Mouse (Mus musculus) heart, adult 18-20 months (tissue): Measurements from ENCODE around the gene Hoxc6. TPM values are rescaled to one million over a fixed set of nuclear protein-coding genes. Genes with fewer than 3 reads are reported as not detected.

ENCODE experiments used
- DNase-seq, 2 experiments: peaks; one replicate each; pipeline ENCODE4 v3.0.0; 2021 to 2022; ENCODE audit warnings: mixed read lengths in 1 of 2
- total RNA-seq, 2 experiments: library from RNA; stranded (reverse); gene quantifications; 2 replicates each; pipeline ENCODE4 v1.2.3; 2021

Gene Hoxc6
- total RNA-seq, 2 experiments from 2014 or later = 0.18 TPM; not detected in 1

DNA sequence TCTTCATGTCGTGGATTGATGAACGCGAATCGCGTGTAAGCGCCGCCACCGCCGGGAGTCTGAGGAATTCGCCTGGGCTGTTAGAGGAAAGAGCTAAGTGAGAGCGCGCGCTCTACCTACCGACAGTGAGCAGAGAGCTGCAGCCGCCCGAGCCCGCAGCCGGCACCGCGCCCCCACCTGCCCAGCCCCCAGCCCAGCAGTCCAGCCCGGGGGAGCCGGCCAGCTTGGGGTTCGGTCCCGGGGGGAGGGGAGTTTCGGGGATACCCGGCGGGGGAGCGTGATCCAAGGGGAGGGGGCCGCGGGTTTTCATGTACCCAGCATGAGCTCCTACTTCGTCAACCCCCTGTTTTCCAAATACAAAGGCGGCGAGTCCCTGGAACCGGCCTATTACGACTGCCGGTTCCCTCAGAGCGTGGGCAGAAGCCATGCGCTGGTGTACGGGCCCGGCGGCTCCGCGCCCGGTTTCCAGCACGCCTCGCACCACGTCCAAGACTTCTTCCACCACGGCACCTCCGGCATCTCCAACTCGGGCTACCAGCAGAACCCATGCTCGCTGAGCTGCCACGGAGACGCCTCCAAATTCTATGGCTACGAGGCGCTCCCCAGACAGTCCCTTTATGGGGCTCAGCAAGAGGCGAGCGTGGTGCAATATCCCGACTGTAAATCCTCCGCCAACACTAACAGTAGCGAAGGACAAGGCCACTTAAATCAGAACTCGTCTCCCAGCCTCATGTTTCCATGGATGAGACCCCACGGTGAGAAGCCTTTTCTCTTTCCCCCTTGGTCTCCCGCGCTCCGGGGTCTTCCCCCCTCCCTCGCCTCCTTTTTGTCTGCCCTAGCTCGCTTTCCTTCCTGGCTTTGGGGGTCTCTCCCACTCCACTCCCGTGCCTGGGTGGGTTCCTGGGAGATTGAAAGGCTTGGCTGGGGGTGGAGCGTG, 7.3 kb upstream of the Hoxc6 start, which contains the start of gene Hoxc8:
Hoxc8 (plus strand) TSS at position 147 of the 937 bp plus-strand sequence.
- no peak for DNase-seq

DNA sequence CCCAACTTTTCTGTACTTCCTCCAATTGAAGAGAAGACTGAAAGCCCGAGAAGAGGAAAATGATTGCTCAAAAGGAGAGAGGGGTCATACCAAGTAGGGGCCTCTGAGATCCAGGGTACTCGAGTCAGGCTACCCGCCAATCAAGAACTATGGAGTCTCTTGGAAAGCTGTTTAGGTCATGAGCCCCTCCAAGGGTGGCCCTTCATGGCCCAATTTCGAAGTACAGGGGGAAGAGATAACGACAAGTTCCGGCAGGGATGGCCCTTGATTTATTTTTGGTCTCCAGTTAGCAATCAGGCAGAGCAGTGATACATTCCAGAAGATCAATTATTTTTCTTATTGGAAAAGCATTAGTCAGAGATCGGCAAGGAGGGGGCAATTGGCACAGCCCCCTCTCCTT, 6.3 kb upstream of the Hoxc6 start:
- no peak for DNase-seq

DNA sequence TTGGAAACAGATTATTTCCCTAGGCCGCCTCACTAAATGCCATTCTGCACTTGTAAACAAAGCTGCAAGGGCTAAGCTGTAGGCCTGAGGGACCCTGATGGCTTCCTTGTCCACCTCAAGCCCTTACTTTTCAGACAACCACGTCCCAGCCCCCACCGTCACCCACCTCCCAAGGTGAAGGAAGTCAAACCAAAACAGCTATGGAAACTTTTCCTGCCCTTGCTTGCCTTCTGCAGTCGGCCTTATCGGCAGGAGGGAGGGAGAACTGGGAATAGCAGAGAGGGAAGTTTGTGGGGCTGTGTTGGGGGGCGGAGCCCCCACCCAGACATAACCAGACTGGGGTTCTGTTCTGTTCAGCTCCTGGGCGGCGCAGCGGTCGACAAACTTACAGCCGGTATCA, 5.9 kb upstream of the Hoxc6 start:
- no peak for DNase-seq

DNA sequence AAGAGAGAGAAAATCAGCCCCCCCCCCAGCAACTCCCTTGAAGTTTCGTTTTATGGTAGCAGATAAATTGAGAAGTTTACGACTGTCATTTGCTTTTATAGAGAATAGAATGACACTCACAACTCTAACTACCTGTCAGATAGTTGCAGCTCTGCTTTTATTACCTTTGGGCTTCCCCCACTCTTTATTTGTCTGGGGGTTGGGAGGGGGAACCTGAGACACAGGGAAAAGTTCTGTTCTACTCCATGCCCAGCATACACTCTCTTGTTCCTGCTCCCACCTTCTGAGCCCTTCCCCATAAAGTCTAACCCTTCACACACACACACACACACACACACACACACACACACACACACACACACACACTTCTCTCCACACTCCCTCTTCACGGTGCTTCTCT, 5.2 kb upstream of the Hoxc6 start:
- DNase-seq = no peak

DNA sequence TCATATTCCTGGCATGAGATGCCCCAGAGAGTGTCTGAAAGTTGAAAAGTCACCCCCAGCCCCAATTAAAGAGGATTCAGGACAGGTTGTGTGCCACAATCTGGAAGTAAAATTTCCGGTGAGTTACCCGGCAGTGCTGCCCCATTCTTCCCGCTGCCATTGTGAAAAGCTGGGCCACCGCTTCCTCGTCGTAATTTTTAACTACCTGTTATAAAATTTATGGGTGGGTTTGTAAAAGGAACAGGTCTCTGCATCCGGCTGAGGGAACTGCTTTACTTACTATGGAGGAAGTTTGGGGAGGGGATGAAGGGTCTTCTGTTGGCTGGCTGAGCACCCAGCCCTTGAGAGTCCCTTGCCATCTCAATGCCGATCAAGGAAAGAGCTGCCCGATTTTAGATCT, 1.5 kb upstream of the Hoxc6 start:
- no peak for DNase-seq

DNA sequence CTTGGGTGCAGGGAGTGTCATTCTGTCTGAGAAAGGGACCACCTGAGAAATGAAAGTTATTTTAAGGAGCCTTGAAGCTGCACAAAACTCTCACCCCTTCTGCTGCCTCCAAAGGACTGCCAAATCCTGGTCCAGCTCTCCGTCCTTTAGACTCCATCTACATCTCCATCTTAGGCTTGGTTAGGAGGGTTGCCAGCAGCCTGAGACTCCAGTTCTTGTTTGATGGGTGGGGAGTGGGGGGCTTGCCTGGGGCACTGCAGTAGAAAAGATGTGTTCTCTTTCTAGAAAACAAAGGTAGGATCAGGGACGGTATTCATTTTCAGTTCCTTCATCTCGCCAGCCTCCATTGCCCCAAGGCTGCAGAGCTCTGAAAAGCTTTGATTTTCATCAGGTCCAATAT, 626 bp upstream of the Hoxc6 start:
- DNase-seq = no peak

DNA sequence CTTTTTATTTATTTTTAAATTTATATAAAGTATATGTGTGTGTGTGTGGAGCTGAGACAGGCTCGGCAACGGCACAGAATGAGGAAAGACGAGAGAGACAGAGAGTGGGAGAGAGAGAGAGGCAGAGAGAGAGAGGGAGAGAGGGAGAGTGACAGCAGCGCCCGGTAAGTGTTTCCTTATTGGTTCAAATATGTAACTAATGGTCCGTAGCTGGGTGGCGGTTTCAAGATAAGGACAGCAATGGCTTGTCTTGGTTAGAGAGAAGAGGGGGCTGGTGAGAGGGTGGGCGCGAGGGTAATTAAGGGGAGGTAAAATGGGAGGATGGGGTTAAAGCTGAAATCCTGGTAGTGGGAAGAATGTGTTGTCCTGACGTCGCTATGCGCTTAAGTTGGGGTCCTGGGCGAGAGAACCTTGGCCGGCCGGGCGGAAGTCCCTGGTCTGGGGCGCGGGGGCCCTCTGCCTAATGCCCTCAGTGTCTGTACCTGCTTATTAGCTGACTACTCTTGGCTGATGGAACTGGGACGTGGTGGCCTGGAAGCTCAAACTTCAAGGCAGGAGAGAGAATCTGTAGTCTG, 638 bp downstream of the Hoxc6 start:
- no peak for DNase-seq

DNA sequence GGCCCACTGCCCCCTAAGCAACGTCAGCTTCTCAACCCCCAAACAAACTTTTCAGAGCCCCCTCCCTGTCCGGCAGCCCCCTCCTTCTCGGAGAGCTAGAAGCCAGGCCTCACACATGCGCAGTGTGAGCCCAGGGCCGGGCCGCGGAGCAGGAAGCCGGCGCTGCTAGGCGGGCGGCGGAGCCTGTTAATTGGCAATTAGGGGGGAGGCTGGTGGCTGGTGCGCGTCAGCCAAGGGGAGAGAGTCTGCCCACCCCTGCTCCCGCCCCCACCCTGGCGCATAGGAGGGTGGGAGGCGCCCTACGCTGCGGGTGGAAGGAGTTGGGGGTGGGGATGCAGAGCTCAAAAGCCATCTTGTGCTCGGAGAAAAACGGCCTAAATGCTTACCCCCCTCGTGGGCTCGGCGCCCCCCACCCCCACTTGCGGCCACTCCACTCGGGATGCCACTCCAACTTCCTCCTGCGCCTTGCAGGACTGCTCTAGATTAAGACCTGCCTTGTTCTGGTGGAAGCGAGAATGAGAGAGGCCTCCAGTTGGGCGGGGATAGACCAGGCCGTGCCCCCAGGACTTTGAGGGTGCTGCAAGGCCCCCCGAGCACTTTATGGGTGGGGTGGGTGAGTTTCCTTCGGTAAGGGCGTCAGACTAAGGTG, 1.2 kb downstream of the Hoxc6 start:
- peak; percentile 78 to 80 for DNase-seq

DNA sequence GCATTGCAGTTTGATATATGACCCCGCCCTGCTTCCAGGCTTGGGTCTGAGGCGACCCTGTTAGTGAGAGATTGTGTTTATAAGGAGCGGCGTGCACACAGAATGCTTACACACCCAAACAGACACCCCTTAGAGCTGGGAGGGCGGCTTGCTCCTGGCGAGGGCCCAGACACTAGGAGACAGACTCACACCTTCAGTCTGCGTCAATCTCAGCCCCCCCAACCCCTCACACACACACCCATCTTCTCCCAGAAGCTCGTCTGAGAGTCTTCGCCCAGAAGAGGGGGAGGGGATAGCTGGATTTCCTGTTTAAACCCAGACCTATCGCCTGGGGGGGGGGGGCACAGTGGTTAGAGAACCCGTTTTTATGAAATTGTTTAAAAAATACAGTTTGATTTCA, 1.9 kb downstream of the Hoxc6 start:
- DNase-seq = no peak

DNA sequence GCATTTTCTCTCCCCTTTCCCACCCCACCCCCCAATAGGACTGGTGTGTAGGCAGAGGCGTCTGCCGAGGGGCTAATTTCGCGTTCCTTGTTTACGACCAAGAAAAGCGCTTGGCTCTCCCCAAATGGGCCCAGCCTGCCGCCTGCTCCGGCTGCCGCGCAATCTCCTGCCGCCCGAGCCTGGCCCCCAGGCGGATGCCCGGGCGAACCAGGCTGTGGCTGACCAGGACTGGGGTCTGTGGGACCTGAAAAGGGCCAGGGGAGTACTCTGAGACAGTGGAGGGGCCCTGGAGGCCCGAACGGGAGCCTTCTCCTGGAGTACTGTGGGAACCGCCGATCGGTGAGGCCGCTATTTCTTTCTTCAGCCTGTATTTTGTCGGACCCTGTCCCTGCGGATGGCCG, 2.4 kb downstream of the Hoxc6 start:
- no peak for DNase-seq

DNA sequence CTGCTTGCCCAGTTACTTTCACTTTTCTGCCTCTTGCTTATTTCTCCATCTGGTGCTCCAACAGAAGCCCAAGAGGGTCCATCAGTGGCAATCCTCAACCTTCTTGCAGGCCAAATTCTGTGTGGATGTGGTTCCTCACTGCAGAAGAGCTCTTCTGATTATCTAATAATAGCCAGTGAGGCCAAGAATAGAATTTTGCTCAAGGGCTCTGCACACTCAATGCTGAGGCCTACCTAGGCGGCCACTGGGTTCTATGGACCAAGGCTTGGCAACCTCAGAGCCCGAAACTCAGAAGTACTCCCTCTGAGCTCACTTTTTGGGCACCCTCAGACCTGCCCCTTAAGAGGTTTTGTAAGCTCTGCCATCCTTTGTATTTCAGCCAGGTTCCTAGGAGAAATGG, 3.3 kb downstream of the Hoxc6 start:
- no peak for DNase-seq

DNA sequence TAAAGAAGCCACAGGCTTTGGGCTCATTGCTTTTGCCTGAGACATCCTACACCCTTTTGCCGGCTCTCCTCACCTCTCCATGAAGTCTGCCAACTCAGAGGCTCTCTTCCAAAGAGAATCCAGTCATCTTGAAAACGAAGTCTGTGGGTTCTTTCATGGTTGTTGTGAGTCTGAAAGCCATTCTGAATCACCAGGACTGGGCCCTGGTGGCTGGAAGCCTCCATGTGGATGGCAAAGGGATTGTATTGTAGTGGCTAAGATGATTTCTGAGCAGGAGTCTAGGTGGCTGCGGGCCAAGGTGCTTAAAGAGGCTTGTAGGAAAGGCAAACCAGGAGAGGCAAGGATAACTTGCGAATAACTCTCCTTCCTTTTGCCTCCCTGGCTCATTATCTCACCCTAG, 4.1 kb downstream of the Hoxc6 start:
- no peak for DNase-seq

DNA sequence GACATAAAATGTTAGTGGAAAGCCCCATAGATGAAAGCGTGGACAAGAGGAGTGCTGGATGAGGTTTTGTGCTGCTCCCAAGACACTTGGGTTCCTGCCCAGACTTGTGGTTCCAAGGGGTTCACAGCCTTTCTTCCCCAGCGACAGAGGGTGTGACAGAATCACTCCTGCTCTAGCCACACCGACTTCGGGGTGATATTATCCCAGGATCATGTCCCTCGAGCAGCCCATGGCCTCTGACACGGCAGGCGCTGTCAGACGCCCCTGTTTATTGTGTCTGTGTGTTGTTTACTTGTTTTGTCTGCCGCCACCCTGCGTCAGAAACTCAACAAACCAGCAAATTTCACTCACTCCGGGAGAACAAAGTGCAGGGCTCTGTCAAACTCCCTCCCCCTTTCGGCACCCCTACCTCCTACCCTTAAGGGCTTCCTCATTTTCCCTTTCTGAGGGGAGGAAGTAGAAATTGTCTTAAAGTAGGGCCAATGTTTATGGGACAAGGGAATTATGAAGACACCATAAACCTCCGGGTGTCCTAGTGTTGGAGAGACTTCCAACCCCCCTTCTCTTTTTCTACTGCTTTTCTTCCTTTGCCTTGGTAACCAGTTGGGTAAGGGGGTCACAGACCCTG, 4.9 kb downstream of the Hoxc6 start:
- DNase-seq = no peak

DNA sequence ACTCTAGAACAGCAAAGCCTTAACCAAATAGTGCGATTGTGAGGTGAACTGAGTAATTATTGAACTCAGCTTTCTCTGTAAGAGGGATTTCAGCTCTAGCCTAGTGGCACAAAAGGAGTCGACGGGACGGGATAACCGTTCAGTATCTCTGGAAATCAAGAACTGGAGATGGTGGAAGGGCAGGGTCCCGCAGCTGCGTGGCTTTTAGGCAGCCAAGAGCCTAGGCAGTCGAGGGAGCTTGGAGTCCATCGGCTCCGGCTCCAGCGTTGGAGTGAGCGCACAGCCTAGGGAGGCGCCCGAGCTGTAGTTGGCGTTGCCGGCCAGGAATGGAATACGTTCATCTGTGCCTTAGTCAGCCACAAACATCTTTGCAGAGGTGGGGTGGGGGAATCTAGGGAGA, 7.3 kb downstream of the Hoxc6 start:
- no peak for DNase-seq

DNA sequence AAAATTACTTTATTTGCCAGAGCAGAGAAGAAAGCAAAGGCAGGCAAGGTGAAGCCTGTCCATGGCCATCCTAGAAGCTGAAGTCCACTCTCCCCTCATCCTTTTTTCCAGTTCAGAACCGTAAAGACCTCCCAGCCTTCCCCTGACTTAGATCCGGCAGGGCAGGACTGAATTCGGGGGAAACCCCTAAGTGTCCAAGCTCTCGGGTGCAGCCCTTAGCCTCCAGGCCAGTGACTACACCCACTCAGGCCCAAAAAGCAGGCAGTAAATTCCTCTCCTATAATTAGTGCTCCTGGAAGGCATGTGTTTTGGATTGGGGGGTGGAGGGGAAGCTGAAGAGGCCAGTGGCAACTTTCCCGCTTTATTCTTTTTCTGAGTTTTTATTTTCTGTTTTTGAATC, 7.7 kb downstream of the Hoxc6 start:
- DNase-seq = no peak

DNA sequence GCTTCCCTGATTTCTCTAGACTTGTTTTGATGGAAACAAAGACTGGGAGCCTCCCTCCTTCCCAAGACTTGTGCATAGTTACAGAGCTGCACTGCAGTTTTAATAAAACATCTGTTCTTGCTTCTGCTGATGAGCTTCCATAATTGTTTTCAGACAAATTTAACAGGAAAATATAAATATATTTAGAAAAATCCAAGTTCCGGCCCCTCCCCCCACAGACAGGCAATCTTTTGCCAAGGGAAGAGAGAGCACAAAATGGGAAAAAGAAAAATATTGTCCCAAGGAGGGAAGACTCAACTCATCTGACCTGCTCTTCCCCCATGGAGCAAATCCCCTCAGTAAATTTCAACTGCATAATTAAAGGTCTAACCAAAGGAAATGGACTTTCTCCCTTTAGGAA, 8.3 kb downstream of the Hoxc6 start:
- DNase-seq = no peak

DNA sequence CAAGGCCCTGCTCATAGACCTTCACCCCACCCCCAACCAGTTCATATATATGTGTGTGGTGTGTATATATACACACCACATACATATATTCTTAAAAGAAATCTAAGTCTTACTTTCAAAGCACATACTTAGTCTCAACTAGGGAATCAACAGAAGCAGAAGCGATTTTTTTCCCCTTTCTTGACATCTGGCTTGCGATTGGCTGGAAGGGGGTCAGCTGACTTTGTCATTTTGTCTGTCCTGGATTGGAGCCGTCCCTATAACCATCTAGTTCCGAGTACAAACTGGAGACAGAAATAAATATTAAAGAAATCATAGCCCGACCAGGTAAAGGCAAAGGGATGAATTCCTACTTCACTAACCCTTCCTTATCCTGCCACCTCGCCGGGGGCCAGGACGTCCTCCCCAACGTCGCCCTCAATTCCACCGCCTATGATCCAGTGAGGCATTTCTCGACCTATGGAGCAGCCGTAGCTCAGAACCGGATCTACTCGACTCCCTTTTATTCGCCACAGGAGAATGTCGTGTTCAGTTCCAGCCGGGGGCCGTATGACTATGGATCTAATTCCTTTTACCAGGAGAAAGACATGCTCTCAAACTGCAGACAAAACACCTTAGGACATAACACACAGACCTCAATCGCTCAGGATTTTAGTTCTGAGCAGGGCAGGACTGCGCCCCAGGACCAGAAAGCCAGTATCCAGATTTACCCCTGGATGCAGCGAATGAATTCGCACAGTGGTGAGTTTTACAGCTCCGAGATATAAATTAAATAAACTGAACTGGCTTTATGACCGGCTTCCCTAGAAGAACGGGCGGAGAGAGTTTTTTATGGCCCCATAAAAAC, 11.4 kb downstream of the Hoxc6 start:
- DNase-seq = no peak

DNA sequence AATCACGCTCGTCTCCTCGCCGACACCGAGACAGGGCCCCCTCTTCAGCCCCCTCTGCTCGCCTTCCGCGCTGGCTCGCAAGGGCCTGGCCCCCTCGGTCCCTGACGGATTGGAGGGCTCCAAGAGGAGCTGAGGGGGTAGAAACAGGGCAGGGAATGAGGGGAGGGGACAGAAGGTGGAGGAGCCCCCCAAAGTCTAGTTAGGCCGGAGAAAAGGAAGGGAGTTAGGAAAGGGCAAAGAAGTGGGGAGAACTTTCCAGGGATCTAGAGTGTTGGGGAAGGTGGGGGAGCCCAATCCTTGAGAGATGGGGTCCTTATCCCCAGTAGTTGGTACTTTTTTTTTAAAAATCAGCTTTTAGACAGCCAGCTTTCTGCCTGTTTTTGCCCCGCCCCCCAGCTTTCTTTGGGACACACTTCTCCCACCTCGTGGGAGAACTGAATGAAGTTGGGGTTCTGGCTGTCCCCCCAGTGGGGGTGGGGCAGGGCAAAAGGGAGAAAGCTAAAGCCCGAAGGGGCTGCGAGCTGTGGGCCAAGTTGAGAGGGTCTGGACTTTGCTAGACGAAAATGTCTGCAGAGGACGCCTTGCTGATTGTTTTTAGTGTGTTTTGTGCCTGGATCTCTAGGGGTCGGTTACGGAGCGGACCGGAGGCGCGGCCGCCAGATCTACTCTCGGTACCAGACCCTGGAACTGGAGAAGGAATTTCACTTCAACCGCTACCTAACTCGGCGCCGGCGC, 12.2 kb downstream of the Hoxc6 start:
- DNase-seq = no peak

DNA sequence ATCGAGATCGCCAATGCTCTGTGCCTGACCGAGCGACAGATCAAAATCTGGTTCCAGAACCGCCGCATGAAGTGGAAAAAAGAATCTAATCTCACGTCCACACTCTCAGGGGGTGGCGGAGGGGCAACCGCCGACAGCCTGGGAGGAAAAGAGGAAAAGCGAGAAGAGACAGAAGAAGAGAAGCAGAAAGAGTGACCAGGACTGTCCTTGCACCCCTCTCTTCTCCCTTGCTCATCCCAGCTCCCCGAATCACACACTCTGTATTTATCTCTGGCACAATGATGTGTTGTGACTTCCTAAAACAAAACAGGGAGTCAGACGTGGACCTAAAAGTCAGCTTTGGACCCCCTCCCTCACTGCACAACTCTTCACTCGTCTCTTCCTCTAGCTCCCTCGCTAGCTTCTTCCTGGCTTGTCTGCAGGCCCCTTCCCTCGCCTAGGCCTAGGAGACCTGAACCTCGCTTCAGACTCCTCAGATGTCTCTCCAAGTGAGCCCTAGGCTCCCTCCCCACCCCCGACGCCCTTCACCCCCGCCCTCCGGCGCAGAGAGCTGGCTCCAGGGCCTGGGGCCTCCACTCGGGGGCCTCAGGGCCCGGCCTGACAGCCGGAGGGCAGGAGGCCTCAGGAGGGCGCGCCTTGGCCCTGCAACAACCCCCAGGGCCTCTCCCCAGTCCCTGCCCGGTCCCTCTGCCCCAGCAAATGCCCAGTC, 12.9 kb downstream of the Hoxc6 start:
- no peak for DNase-seq

DNA sequence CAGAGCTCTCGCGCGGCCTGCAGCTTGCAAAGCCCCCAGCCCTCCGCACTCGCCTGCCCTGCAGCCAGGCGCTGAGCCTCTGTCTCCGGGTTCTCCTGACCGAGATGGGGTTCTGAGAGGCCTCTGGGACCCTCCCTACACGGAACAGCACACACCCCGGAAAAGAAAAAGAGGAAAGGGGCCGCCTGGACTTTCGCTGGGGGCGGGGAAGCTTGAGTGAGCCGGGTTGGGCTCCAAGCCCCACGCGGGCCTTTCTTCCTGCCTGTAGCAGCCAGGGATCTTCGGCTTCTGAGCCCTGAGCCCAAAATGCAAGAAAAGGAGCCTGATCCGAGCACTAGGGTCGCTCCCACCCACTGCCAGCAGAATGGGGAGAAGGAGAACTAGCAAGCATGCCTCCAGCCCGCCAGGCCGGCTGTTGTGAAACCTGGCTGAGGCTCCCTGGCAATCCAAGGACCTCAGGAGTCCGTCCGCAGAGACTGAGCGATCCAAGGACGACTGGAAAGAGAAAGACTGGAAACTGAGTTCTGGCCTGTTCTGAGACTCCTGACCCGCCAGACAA, 13.9 kb downstream of the Hoxc6 start:
- no peak for DNase-seq
